ENCODE assay signal across 8 mouse cellular contexts in genomic region chr5:129778348-129778995, GRCm38 (mm10). TPM values are rescaled to one million over a fixed set of nuclear protein-coding genes. Genes with fewer than 3 reads are reported as not detected.
DNase-seq lines count a peak whose midpoint lies in the region; ATAC-seq and TF ChIP-seq lines count a peak whose summit lies in the region.

No protein-coding gene starts in this region.

- no peak for TF ChIP-seq CTCF in G1E (IDR thresholded peaks at IDR 0.05; ENCODE audit: low read depth, low read length)

- no peak for ATAC-seq in heart, embryonic 15.5 days (replicated peaks; ENCODE audit: insufficient number of reproducible peaks, insufficient read depth, low FRiP score, low read depth)
- no peak for ATAC-seq in G1E (ENCODE audit: extremely low read depth, insufficient number of reproducible peaks, low FRiP score, poor library complexity, severe bottlenecking)
- ATAC-seq in hindbrain, embryonic 12.5 days (ENCODE audit: low FRiP score), result no peak
- no peak for ATAC-seq in midbrain, embryonic 12.5 days (ENCODE audit: low FRiP score, low read depth)
- no peak for ATAC-seq in monocyte, adult 5-6 weeks (replicated peaks; ENCODE audit: insufficient number of reproducible peaks, low FRiP score, low TSS enrichment, poor library complexity, severe bottlenecking)

- H3K9me3 ChIP-seq in heart, embryonic 15.5 days (replicated peaks), result no peaks in the 10 kb centered on the region
- no peaks in the 10 kb centered on the region for H3K9me3 ChIP-seq in G1E (replicated peaks)
- no peaks in the 10 kb centered on the region for H3K9me3 ChIP-seq in hindbrain, embryonic 12.5 days (replicated peaks)
- no peaks in the 10 kb centered on the region for H3K9me3 ChIP-seq in midbrain, embryonic 12.5 days

- no peaks in the 10 kb centered on the region for H3K27me3 ChIP-seq in heart, embryonic 15.5 days
- H3K27me3 ChIP-seq in G1E (ENCODE audit: insufficient read depth, low read length), result no peaks in the 10 kb centered on the region
- no peaks in the 10 kb centered on the region; the same call in 1 of the 2 replicates for H3K27me3 ChIP-seq in hindbrain, embryonic 12.5 days
- no peaks in the 10 kb centered on the region for H3K27me3 ChIP-seq in midbrain, embryonic 12.5 days

- no peak for DNase-seq in heart, postnatal 4 days
- no peak for DNase-seq in G1E (ENCODE audit: low spot score)
- DNase-seq in embryo, embryonic 11 days, result no peak
- DNase-seq in layer of hippocampus, adult 18-20 months (ENCODE audit: low spot score in 2 of 2), result no peak

- peak overlapping the region; percentile 87 for H3K4me2 ChIP-seq in heart, embryonic 15.5 days
- peak overlapping the region; percentile 78 for H3K4me2 ChIP-seq in hindbrain, embryonic 12.5 days (replicated peaks)
- H3K4me2 ChIP-seq in midbrain, embryonic 12.5 days (replicated peaks), result peak overlapping the region; percentile 74

- H3K27ac ChIP-seq in heart, embryonic 15.5 days, result 0 out of 2 replicates have a peak overlapping the region, but pooled peaks have one; percentile 11
- H3K27ac ChIP-seq in hindbrain, embryonic 12.5 days, result no peak overlapping the region
- H3K27ac ChIP-seq in midbrain, embryonic 12.5 days (replicated peaks), result no peak overlapping the region

- H3K4me3 ChIP-seq in heart, embryonic 15.5 days, result peak overlapping the region; percentile 60
- H3K4me3 ChIP-seq in G1E (ENCODE audit: low read depth, low read length), result peak overlapping the region; percentile 81
- H3K4me3 ChIP-seq in hindbrain, embryonic 12.5 days, result peak overlapping the region; percentile 46
- H3K4me3 ChIP-seq in midbrain, embryonic 12.5 days, result peak overlapping the region; percentile 47

- WGBS in heart, embryonic 15.5 days, result 40% methylated on average over 11 of the region's 11 CpGs
- 36% methylated on average over 11 of the region's 11 CpGs for WGBS in hindbrain, embryonic 12.5 days
- 50% methylated on average over 11 of the region's 11 CpGs for WGBS in midbrain, embryonic 12.5 days

- peaks cover 8% of the 10 kb centered on the region; the same call in 1 of the 2 replicates for H3K4me1 ChIP-seq in heart, embryonic 15.5 days (replicated peaks)
- H3K4me1 ChIP-seq in G1E (ENCODE audit: insufficient read depth, low read depth, low read length), result peaks cover 21% of the 10 kb centered on the region
- peaks cover 10% of the 10 kb centered on the region for H3K4me1 ChIP-seq in hindbrain, embryonic 12.5 days
- H3K4me1 ChIP-seq in midbrain, embryonic 12.5 days, result peaks cover 10% of the 10 kb centered on the region; the same call in 1 of the 2 replicates

- no peaks in the 10 kb centered on the region for H3K36me3 ChIP-seq in heart, embryonic 15.5 days
- peaks cover 32% of the 10 kb centered on the region for H3K36me3 ChIP-seq in G1E (replicated peaks)
- no peaks in the 10 kb centered on the region for H3K36me3 ChIP-seq in hindbrain, embryonic 12.5 days
- no peaks in the 10 kb centered on the region for H3K36me3 ChIP-seq in midbrain, embryonic 12.5 days

- peak overlapping the region; percentile 65 for H3K9ac ChIP-seq in heart, embryonic 15.5 days
- H3K9ac ChIP-seq in hindbrain, embryonic 12.5 days, result peak overlapping the region; percentile 66
- H3K9ac ChIP-seq in midbrain, embryonic 12.5 days (replicated peaks), result peak overlapping the region; percentile 59

RNA-seq across cellular contexts. Expression of gene Psph, which starts 8.8 kb away (rescaled TPM):
- 26.3 and 29.3 TPM in 2 replicates for polyA plus RNA-seq in heart, embryonic 15.5 days (2015; fragmentation: Nextera tagmentation; extraction: Ambion mirVana)
- 10 to 100 TPM; 13.0 to 14.7 TPM for total RNA-seq in heart, postnatal 4 days (2021)
- total RNA-seq in G1E (2014; fragmentation: Nextera tagmentation) (21.0 and 25.1 TPM in 2 replicates), G1E (2017) (17.9 and 22.2 TPM in 2 replicates)
- 14.5 and 47.5 TPM in 2 replicates for polyA plus RNA-seq in G1E (2012)
- polyA plus RNA-seq in hindbrain, embryonic 12.5 days (2016; fragmentation: Nextera tagmentation; extraction: Ambion mirVana), result 35.3 and 36.4 TPM in 2 replicates
- 33.8 and 39.3 TPM in 2 replicates for polyA plus RNA-seq in midbrain, embryonic 12.5 days (2016; fragmentation: Nextera tagmentation; extraction: Ambion mirVana)
- 6.7 to 17.3 TPM (median 10.8 TPM) in 3 replicates for total RNA-seq in monocyte, adult 5-6 weeks (2017)
- 10 to 100 TPM; 27.7 to 29.7 TPM for total RNA-seq in layer of hippocampus, adult 18-20 months (2021)

RNA-seq across cellular contexts. Expression of gene Nipsnap2, which starts 53.6 kb away (rescaled TPM):
- polyA plus RNA-seq in heart, embryonic 15.5 days (2015; fragmentation: Nextera tagmentation; extraction: Ambion mirVana), result 299 and 399 TPM in 2 replicates
- 100 to 1,000 TPM; 478 to 526 TPM for total RNA-seq in heart, postnatal 4 days (2021)
- total RNA-seq in G1E (2014; fragmentation: Nextera tagmentation) (76.7 and 101 TPM in 2 replicates), G1E (2017) (59.9 TPM in 2 replicates)
- polyA plus RNA-seq in G1E (2012), result 41.5 and 56.0 TPM in 2 replicates
- polyA plus RNA-seq in hindbrain, embryonic 12.5 days (2016; fragmentation: Nextera tagmentation; extraction: Ambion mirVana), result 81.7 and 94.6 TPM in 2 replicates
- 81.5 and 83.3 TPM in 2 replicates for polyA plus RNA-seq in midbrain, embryonic 12.5 days (2016; fragmentation: Nextera tagmentation; extraction: Ambion mirVana)
- total RNA-seq in monocyte, adult 5-6 weeks (2017), result 22.3 to 33.3 TPM (median 24.7 TPM) in 3 replicates
- 10 to 100 TPM; 78.8 to 79.8 TPM for total RNA-seq in layer of hippocampus, adult 18-20 months (2021)

Comparison
In these comparisons a context has a peak if more than half of its experiments do, and no peak if none do; other contexts are left out.
1. RNA of gene Nipsnap2, which starts 53.6 kb away (total RNA-seq): 478 to 526 TPM in heart, postnatal 4 days; 78.8 to 79.8 TPM in layer of hippocampus, adult 18-20 months, 59.9 to 101 TPM in G1E and 22.3 to 33.3 TPM in monocyte, adult 5-6 weeks; every median in the first group is over 4 times any median in the second.
2. Peak in every context shown above with its lines, with median percentiles within 50 percentile points of each other: H3K4me2 ChIP-seq, H3K4me3 ChIP-seq and H3K9ac ChIP-seq.